Comparison of ENCODE assay signal across 8 mouse cellular contexts in the genomic region with DNA sequence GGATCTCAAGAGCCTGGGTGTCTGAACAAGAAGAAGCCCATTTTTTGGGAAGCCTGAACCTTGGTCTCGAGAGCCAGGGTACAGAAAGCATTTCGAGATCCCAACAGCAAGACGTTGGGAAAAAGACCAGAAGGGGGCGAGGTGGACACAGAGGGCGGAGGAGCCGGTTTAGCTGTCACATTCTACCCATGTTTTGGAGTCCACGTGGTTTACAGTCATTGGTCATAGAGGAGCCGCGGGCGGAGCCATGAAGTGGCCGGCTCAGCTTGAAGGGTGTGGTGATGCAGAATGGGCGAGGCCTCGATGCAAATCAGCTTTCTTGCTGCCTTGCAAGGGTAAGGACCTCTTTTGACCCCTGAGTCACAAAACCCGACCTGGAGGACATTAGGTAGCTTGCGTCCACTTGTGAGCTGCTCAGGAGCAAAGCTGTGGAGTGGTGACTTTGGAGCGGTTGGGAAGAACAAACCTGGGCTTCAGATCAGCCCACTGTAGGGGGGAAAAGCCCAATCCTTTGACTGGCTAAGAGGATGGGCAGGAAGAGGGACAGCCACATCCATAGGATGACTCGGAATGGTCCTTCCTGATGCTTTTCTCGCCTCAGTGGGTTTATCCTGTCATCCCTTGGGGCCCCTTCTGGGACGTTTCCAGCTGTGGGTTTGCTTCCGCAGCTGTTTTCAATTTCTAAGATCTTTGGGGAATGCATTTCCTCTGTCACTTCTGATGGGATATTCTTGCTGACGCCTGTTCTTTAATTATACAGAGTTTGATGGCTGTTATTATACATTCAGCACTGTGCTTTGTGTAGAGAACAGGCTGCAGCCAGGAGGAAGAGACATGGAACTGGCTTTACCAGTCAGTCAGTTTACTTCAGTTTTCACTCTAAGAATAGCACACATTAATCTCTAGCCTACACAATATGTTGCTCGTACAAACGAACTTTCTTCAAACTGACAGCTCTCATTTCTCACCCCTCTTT. TPM values are rescaled to one million over a fixed set of nuclear protein-coding genes. Genes with fewer than 3 reads are reported as not detected.
DNase-seq lines count a peak whose midpoint lies in the region; ATAC-seq and TF ChIP-seq lines count a peak whose summit lies in the region.

No protein-coding gene starts in this region.

- in situ Hi-C loops in Patski (cut with MboI; ENCODE audit: low pct_unique_long_range_greater_than_20kb) = loop anchor here (5.0 kb wide), 1 partner anchor 65 kb away; no protein-coding TSS in a partner anchor

- ATAC-seq in Patski = peak; percentile 88
- ATAC-seq in embryonic facial prominence, embryonic 14.5 days (ENCODE audit: low read depth) = peak; percentile 89
- ATAC-seq in heart, embryonic 16.5 days (replicated peaks; ENCODE audit: extremely low read depth, insufficient read depth, low FRiP score) = peak; percentile 84

- peak; percentile 46 for TF ChIP-seq CTCF in Patski (IDR thresholded peaks at IDR 0.05)

- 0 out of 2 replicates have a peak, but pooled peaks cover 3% of the 10 kb centered on the region for H3K9me3 ChIP-seq in embryonic facial prominence, embryonic 14.5 days (ENCODE audit: control insufficient read depth, low read length)
- no peaks in the 10 kb centered on the region for H3K9me3 ChIP-seq in heart, embryonic 16.5 days (replicated peaks; ENCODE audit: control insufficient read depth, low read length)

- H3K27me3 ChIP-seq in Patski = peaks cover 26% of the 10 kb centered on the region
- no peaks in the 10 kb centered on the region for H3K27me3 ChIP-seq in embryonic facial prominence, embryonic 14.5 days (replicated peaks; ENCODE audit: control insufficient read depth, insufficient read depth, low read length)
- 0 out of 2 replicates have a peak, but pooled peaks cover 3% of the 10 kb centered on the region for H3K27me3 ChIP-seq in heart, embryonic 16.5 days (ENCODE audit: control insufficient read depth, insufficient read depth, low read length)

- H3K36me3 ChIP-seq in embryonic facial prominence, embryonic 14.5 days (ENCODE audit: control insufficient read depth, insufficient read depth, low read length) = no peaks in the 10 kb centered on the region
- no peaks in the 10 kb centered on the region for H3K36me3 ChIP-seq in heart, embryonic 16.5 days (ENCODE audit: control insufficient read depth, insufficient read depth)

- POLR2A ChIA-PET in Patski (lab: Charles Lee) = interaction anchor here (0.6 kb wide), 1 partner anchor 74 kb away, joined by 3 read pairs; no protein-coding TSS in a partner anchor

- no peak overlapping the region for H3K4me3 ChIP-seq in embryonic facial prominence, embryonic 14.5 days (ENCODE audit: low read depth, low read length)
- H3K4me3 ChIP-seq in heart, embryonic 16.5 days (ENCODE audit: low read length) = peak overlapping the region; percentile 31

- DNase-seq in A20 (ENCODE audit: low read depth, low spot score) (peak; percentile 87), Patski (ENCODE audit: low read depth, low spot score) (no peak)
- peak; percentile 83 for DNase-seq in embryonic facial prominence, embryonic 14.5 days (ENCODE audit: low spot score)
- DNase-seq in kidney, postnatal 14 days = peak; percentile 73
- DNase-seq in lung, postnatal 25 days (ENCODE audit: low spot score) = peak; percentile 84
- DNase-seq in retina, embryonic 14.5 days (ENCODE audit: low spot score) = peak; percentile 82
- DNase-seq in layer of hippocampus, adult 9-10 months (ENCODE audit: low spot score) = no peak

- H3K4me2 ChIP-seq in embryonic facial prominence, embryonic 14.5 days (ENCODE audit: low read depth, low read length) = peak overlapping the region; percentile 39
- peak overlapping the region; percentile 58 for H3K4me2 ChIP-seq in heart, embryonic 16.5 days (ENCODE audit: low read depth, low read length)

- H3K9ac ChIP-seq in embryonic facial prominence, embryonic 14.5 days (ENCODE audit: low read depth, low read length) = no peak overlapping the region
- 0 out of 2 replicates have a peak overlapping the region, but pooled peaks have one; percentile 15 for H3K9ac ChIP-seq in heart, embryonic 16.5 days (ENCODE audit: low read length)

- no peak overlapping the region for H3K27ac ChIP-seq in embryonic facial prominence, embryonic 14.5 days (replicated peaks; ENCODE audit: low read depth, low read length)
- H3K27ac ChIP-seq in heart, embryonic 16.5 days (ENCODE audit: low read length) = no peak overlapping the region

- H3K4me1 ChIP-seq in embryonic facial prominence, embryonic 14.5 days (ENCODE audit: control insufficient read depth, insufficient read depth, low read length) = peaks cover 6% of the 10 kb centered on the region
- peaks cover 8% of the 10 kb centered on the region for H3K4me1 ChIP-seq in heart, embryonic 16.5 days (ENCODE audit: control insufficient read depth, insufficient read depth, low read length)

- WGBS in embryonic facial prominence, embryonic 14.5 days = 6% methylated on average over 23 of the region's 23 CpGs
- WGBS in heart, embryonic 16.5 days = 8% methylated on average over 23 of the region's 23 CpGs

- CTCF ChIA-PET in Patski (lab: Charles Lee) = interaction anchor here (1.2 to 7.2 kb wide), 4 partner anchors 12 to 138 kb away, joined by 4 to 36 read pairs (median 6); partner anchors contain the start of gene Ero1lb

RNA-seq across cellular contexts. Expression of gene Edaradd, which starts 22.1 kb away (rescaled TPM):
- polyA plus RNA-seq in Patski (2021) = not detected
- polyA plus RNA-seq in embryonic facial prominence, embryonic 14.5 days (2014; fragmentation: Nextera tagmentation; extraction: Ambion mirVana) = 3.2 and 3.6 TPM in 2 replicates
- 0.90 and 2.2 TPM in 2 replicates for polyA plus RNA-seq in heart, embryonic 16.5 days (2015; fragmentation: Nextera tagmentation; extraction: Ambion mirVana)

RNA-seq across cellular contexts. Expression of gene Ero1lb, which starts 23.4 kb away (rescaled TPM):
- 7.1 TPM for polyA plus RNA-seq in Patski (2021)
- 5.3 and 6.4 TPM in 2 replicates for polyA plus RNA-seq in embryonic facial prominence, embryonic 14.5 days (2014; fragmentation: Nextera tagmentation; extraction: Ambion mirVana)
- polyA plus RNA-seq in heart, embryonic 16.5 days (2015; fragmentation: Nextera tagmentation; extraction: Ambion mirVana) = 5.8 and 6.1 TPM in 2 replicates

Comparison
In these comparisons a context has a peak if more than half of its experiments do, and no peak if none do; other contexts are left out.
1. DNase-seq: peak in A20 (single experiment), embryonic facial prominence, embryonic 14.5 days (single experiment), kidney, postnatal 14 days (single experiment), lung, postnatal 25 days (single experiment) and retina, embryonic 14.5 days (single experiment); none in Patski (single experiment) and layer of hippocampus, adult 9-10 months (single experiment).
2. Peak in every context shown above with its lines, with median percentiles within 50 percentile points of each other: ATAC-seq.